Mouse (Mus musculus): Measurements from ENCODE around the gene Slfn1. TPM values are rescaled to one million over a fixed set of nuclear protein-coding genes. Genes with fewer than 3 reads are reported as not detected.
"Not testable (repeated sequence)": the region's sequence is repeated elsewhere in the genome, so short reads cannot be mapped to it uniquely, and the experiment has no call there.

The Slfn1 gene
- polyA plus RNA-seq, 1 experiment, result not detected

- H3K4me3 ChIP-seq (ENCODE audit: insufficient read depth, low read depth, low read length), result no peak overlapping the region
- H3K27ac ChIP-seq (replicated peaks; ENCODE audit: low read depth, low read length), result no peak overlapping the region
- H3K4me1 ChIP-seq (ENCODE audit: control insufficient read depth, insufficient read depth, insufficient read length, low read length), result no peaks in the 10 kb centered on the region
Observed at GRCm38 (mm10) chr11:83124906-83125305, 8.3 kb downstream of the Slfn1 start.

- not testable (repeated sequence) for H3K4me3 ChIP-seq (ENCODE audit: insufficient read depth, low read depth, low read length); H3K27ac ChIP-seq (replicated peaks; ENCODE audit: low read depth, low read length); H3K4me1 ChIP-seq (ENCODE audit: control insufficient read depth, insufficient read depth, insufficient read length, low read length)
Observed at GRCm38 (mm10) chr11:83125633-83126032, 9.0 kb downstream of the Slfn1 start.

- H3K4me3 ChIP-seq (ENCODE audit: insufficient read depth, low read depth, low read length); H3K4me1 ChIP-seq (ENCODE audit: control insufficient read depth, insufficient read depth, insufficient read length, low read length); H3K27ac ChIP-seq (replicated peaks; ENCODE audit: low read depth, low read length): not testable (repeated sequence)
Observed at GRCm38 (mm10) chr11:83137253-83137652, 20.6 kb downstream of the Slfn1 start.

- not testable (repeated sequence) for H3K4me1 ChIP-seq (ENCODE audit: control insufficient read depth, insufficient read depth, insufficient read length, low read length); H3K4me3 ChIP-seq (ENCODE audit: insufficient read depth, low read depth, low read length); H3K27ac ChIP-seq (replicated peaks; ENCODE audit: low read depth, low read length)
Observed at GRCm38 (mm10) chr11:83148939-83149338, 32.3 kb downstream of the Slfn1 start.

Other genes starting within 250 kb of the Slfn1 start
- 4.3 and 6.3 TPM in 2 replicates for gene Rffl, start 245.6 kb upstream of the Slfn1 start, polyA plus RNA-seq (2012; ENCODE audit: insufficient read depth, insufficient read length, missing spikeins)
- 13.4 and 21.8 TPM in 2 replicates for gene Rad51d, start 226.2 kb upstream of the Slfn1 start, polyA plus RNA-seq (2012; ENCODE audit: insufficient read depth, insufficient read length, missing spikeins)
- 0.79 TPM in 1 of 2 replicates, not detected in the other for gene Fndc8, start 224.7 kb upstream of the Slfn1 start, polyA plus RNA-seq (2012; ENCODE audit: insufficient read depth, insufficient read length, missing spikeins)
- 3.8 and 6.7 TPM in 2 replicates for gene Nle1, start 208.4 kb upstream of the Slfn1 start, polyA plus RNA-seq (2012; ENCODE audit: insufficient read depth, insufficient read length, missing spikeins)
- 9.1 and 14.2 TPM in 2 replicates for gene Unc45b, start 206.3 kb upstream of the Slfn1 start, polyA plus RNA-seq (2012; ENCODE audit: insufficient read depth, insufficient read length, missing spikeins)
- gene Slfn5, start 165.5 kb upstream of the Slfn1 start, polyA plus RNA-seq (2012; ENCODE audit: insufficient read depth, insufficient read length, missing spikeins), result 28.7 and 30.4 TPM in 2 replicates
- 0.55 and 0.92 TPM in 2 replicates for gene Slfn9, start 125.0 kb upstream of the Slfn1 start, polyA plus RNA-seq (2012; ENCODE audit: insufficient read depth, insufficient read length, missing spikeins)
- 0.79 and 2.6 TPM in 2 replicates for gene Slfn8, start 96.0 kb upstream of the Slfn1 start, polyA plus RNA-seq (2012; ENCODE audit: insufficient read depth, insufficient read length, missing spikeins)
- gene Slfn2, start 51.7 kb upstream of the Slfn1 start, polyA plus RNA-seq (2012; ENCODE audit: insufficient read depth, insufficient read length, missing spikeins), result 3.5 and 3.6 TPM in 2 replicates
- not detected in 2 replicates for gene Slfn4, start 58.3 kb downstream of the Slfn1 start, polyA plus RNA-seq (2012; ENCODE audit: insufficient read depth, insufficient read length, missing spikeins)
- gene Slfn3, start 74.5 kb downstream of the Slfn1 start, polyA plus RNA-seq (2012; ENCODE audit: insufficient read depth, insufficient read length, missing spikeins), result 0.75 and 0.95 TPM in 2 replicates
- not detected in 2 replicates for gene Slfn14, start 169.9 kb downstream of the Slfn1 start, polyA plus RNA-seq (2012; ENCODE audit: insufficient read depth, insufficient read length, missing spikeins)
- gene Ap2b1, start 182.2 kb downstream of the Slfn1 start, polyA plus RNA-seq (2012; ENCODE audit: insufficient read depth, insufficient read length, missing spikeins), result 21.0 and 26.5 TPM in 2 replicates
- gene Pex12, start 185.7 kb downstream of the Slfn1 start, polyA plus RNA-seq (2012; ENCODE audit: insufficient read depth, insufficient read length, missing spikeins), result 4.2 and 9.8 TPM in 2 replicates